Mouse (Mus musculus) lung, embryonic 14.5 days (tissue): Measurements from ENCODE around the gene Itpk1. TPM values are rescaled to one million over a fixed set of nuclear protein-coding genes. Genes with fewer than 3 reads are reported as not detected.

Source experiments
- ATAC-seq: fragments of 200-750 bp; cut with Nextera tagmentation; 2 replicates; pipeline ENCODE4 v1.8.0; 2017; ENCODE audit warnings: mild to moderate bottlenecking, moderate TSS enrichment, moderate library complexity; ENCODE audit not compliant: insufficient read depth
- DNase-seq: peaks from one replicate; pipeline ENCODE4 v3.0.0-alpha.2; 2015
- H3K27ac ChIP-seq: fragments of 300-500 bp; sonication (generic); 2 replicates; pipeline ENCODE4 v1.5.1; 2014; ENCODE audit warnings: low read depth, mild to moderate bottlenecking, moderate library complexity
- H3K27me3 ChIP-seq: fragments of 300-500 bp; sonication (generic); 2 replicates; pipeline ENCODE4 v1.6.1; 2014; ENCODE audit warnings: low read length, control low read depth; ENCODE audit not compliant: insufficient read depth
- H3K36me3 ChIP-seq: fragments of 300-500 bp; sonication (generic); 2 replicates; pipeline ENCODE4 v1.6.1; 2014; ENCODE audit warnings: control low read depth; ENCODE audit not compliant: insufficient read depth
- H3K4me1 ChIP-seq: fragments of 300-500 bp; sonication (generic); 2 replicates; pipeline ENCODE4 v1.6.1; 2014; ENCODE audit warnings: antibody characterized with exemption, control low read depth; ENCODE audit not compliant: insufficient read depth
- H3K4me2 ChIP-seq: fragments of 300-500 bp; sonication (generic); 2 replicates; pipeline ENCODE4 v1.6.1; 2014; ENCODE audit warnings: mild to moderate bottlenecking
- H3K4me3 ChIP-seq: fragments of 300-500 bp; sonication (generic); 2 replicates; pipeline ENCODE4 v1.5.1; 2014; ENCODE audit warnings: low read depth, low read length
- H3K9ac ChIP-seq: fragments of 300-500 bp; sonication (generic); 2 replicates; pipeline ENCODE4 v1.6.1; 2014
- H3K9me3 ChIP-seq: fragments of 300-500 bp; sonication (generic); 2 replicates; pipeline ENCODE4 v1.6.1; 2016; ENCODE audit warnings: low read depth, low read length, control low read depth
- CTCF ChIP-seq: IDR thresholded peaks from 2 replicates; pipeline ENCODE4 v1.5.1; 2016; ENCODE audit warnings: antibody characterized with exemption, low read depth
- WGBS: fragments of 180-500 bp; shearing (Covaris S2); extraction: QIAGEN DNeasy Blood & Tissue Kit; methylation state at CpG from one replicate; pipeline ENCODE4 v1.1.7; 2014; 5-methylcytosine and 5-hydroxymethylcytosine counted together
- polyA plus RNA-seq: library from polyadenylated mRNA; unstranded; fragments of >200 nt; fragmentation: Nextera tagmentation; extraction: Ambion mirVana; gene quantifications from 2 replicates; pipeline ENCODE4 v1.2.1, GENCODE M21; 2014

Itpk1 gene
- polyA plus RNA-seq, 1 experiment from 2014 or later: 8.4 TPM

DNA sequence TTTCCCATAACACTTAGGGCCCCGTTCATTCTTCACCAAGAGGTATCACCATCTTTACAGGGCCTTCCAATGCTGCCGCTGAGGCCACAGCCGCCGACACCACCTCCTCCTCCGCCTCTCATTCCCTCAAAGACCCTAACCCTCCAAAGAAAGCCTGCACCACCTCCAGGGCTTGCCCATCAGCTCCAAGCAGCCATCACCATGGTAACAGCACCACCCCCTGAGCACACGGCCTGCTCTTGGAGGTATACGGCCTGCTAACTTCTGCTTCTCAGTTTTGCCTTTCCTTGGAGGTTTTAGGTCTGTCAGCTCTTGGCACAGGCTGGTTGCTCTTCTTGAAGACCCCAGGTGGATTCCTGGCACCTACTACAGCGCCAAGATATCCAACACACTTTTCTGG is 33.9 kb downstream of the Itpk1 start:
- Histone ChIP-seq H3K36me3 (no peaks in the 10 kb centered on the region), H3K4me1 (no peaks in the 10 kb centered on the region), H3K27ac (no peak overlapping the region), H3K9ac (no peak overlapping the region), H3K27me3 (no peaks in the 10 kb centered on the region), H3K4me2 (no peak overlapping the region), H3K4me3 (no peak overlapping the region), H3K9me3 (no peaks in the 10 kb centered on the region)
- DNase-seq: no peak
- no peak for ATAC-seq
- 70% methylated on average over 8 of the region's 8 CpGs for WGBS
- TF ChIP-seq CTCF: no peak

DNA sequence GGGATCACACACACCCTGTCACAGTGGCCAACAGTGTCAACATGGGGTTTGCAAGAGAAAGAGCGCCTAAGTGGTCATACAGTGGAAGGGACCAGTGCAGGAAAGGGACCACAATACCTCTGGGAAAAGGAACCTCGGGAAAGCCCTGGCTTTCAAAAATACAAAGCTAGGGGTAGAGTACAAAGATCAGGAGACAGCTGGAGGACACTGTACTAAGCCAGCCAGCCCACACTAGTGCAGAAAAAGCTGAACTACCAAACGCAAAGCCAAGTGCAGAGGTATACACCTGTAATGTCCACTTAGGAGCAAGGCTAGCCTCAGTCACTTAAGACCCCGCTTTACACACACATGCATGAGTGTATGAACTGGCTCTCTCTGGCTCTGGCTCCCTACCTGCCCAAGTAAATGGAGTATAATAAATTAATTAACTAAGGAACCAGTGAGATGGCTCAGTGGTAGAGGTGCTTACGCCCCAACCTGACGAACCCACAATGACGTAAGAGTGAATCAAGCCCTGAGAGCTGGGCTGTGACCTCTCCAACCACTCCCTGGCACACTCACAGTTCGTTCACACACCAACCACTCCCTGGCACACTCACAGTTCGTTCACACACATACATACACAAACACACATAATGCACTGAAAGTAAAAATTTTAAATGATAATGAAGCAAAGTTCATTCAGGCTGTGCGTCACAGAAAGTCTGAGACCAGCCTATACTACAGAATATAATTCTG is 39.1 kb downstream of the Itpk1 start:
- no peak for ATAC-seq
- H3K36me3 ChIP-seq: no peaks in the 10 kb centered on the region
- no peaks in the 10 kb centered on the region for H3K9me3 ChIP-seq
- H3K4me2 ChIP-seq: no peak overlapping the region
- H3K27ac ChIP-seq: no peak overlapping the region
- H3K27me3 ChIP-seq: no peaks in the 10 kb centered on the region
- DNase-seq: no peak
- H3K4me1 ChIP-seq: no peaks in the 10 kb centered on the region
- WGBS: 78% methylated on average over 10 of the region's 10 CpGs
- no peak for TF ChIP-seq CTCF
- no peak overlapping the region for H3K4me3 ChIP-seq
- H3K9ac ChIP-seq: no peak overlapping the region

DNA sequence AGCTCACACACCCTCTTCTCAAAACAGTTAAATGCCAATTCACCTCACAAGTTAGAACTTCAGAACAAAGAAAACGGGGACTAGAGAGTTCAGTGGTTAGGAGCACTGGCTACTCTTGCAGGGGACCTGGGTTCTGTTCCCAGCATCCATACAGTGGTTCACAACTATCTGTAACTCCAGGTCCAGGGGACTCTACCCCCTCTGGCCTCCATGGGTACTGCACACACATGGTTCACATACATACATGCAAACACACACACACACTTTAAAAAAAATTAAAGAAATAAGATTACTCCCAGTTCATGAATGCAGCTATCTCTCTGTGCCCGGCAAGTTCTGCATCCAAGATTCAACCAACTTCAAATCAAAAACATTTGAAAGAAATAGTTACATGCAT is 40.7 kb downstream of the Itpk1 start:
- no peak for ATAC-seq
- DNase-seq: no peak
- no peaks in the 10 kb centered on the region for H3K9me3 ChIP-seq
- WGBS: 92% methylated on average over 2 of the region's 2 CpGs
- H3K36me3 ChIP-seq: no peaks in the 10 kb centered on the region
- no peaks in the 10 kb centered on the region for H3K27me3 ChIP-seq
- H3K9ac ChIP-seq: no peak overlapping the region
- no peak overlapping the region for H3K4me3 ChIP-seq
- TF ChIP-seq CTCF: no peak
- no peaks in the 10 kb centered on the region for H3K4me1 ChIP-seq
- no peak overlapping the region for H3K4me2 ChIP-seq
- H3K27ac ChIP-seq: no peak overlapping the region

GRCm38 (mm10) chr12:102663349-102664051 is 41.2 kb downstream of the Itpk1 start:
- no peaks in the 10 kb centered on the region for H3K9me3 ChIP-seq
- DNase-seq (no peak), ATAC-seq (no peak)
- no peak overlapping the region for H3K9ac ChIP-seq
- no peaks in the 10 kb centered on the region for H3K4me1 ChIP-seq
- TF ChIP-seq CTCF: no peak
- H3K4me3 ChIP-seq: no peak overlapping the region
- no peaks in the 10 kb centered on the region for H3K27me3 ChIP-seq
- H3K36me3 ChIP-seq: no peaks in the 10 kb centered on the region
- H3K27ac ChIP-seq: no peak overlapping the region
- 77% methylated on average over 11 of the region's 11 CpGs for WGBS
- no peak overlapping the region for H3K4me2 ChIP-seq

DNA sequence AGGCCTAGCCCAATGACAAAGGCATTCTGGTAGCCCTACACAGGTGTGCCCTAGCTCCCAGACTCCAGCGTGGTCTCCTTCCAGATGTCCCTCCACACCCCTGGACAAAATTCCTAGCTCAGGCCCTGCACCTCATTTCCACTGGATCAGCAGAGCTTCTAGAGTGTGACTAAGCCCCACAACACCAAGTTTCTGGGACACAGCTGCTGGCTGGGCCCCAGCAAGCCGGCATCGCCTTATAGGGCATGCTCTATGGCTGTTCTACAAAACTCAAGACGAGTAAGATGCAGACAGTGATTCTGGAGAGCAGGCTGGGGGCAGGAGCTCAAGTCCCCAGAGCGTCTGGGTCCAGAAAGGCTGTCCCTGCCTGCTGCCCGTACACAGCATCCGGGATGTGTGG is 43.0 kb downstream of the Itpk1 start:
- TF ChIP-seq CTCF: no peak
- Histone ChIP-seq H3K4me2 (no peak overlapping the region), H3K27ac (no peak overlapping the region), H3K27me3 (no peaks in the 10 kb centered on the region), H3K9me3 (no peaks in the 10 kb centered on the region), H3K36me3 (no peaks in the 10 kb centered on the region), H3K9ac (no peak overlapping the region), H3K4me3 (no peak overlapping the region), H3K4me1 (no peaks in the 10 kb centered on the region)
- 75% methylated on average over 7 of the region's 7 CpGs for WGBS
- DNase-seq: no peak
- no peak for ATAC-seq

- DNase-seq (no peak), ATAC-seq (no peak)
- no peaks in the 10 kb centered on the region for H3K36me3 ChIP-seq
- no peak overlapping the region for H3K4me2 ChIP-seq
- H3K9ac ChIP-seq: no peak overlapping the region
- no peaks in the 10 kb centered on the region for H3K4me1 ChIP-seq
- no peak overlapping the region for H3K27ac ChIP-seq
- no peak for TF ChIP-seq CTCF
- no peaks in the 10 kb centered on the region for H3K27me3 ChIP-seq
- 81% methylated on average over 8 of the region's 8 CpGs for WGBS
- no peak overlapping the region for H3K4me3 ChIP-seq
- H3K9me3 ChIP-seq: no peaks in the 10 kb centered on the region
Measured at GRCm38 (mm10) chr12:102660906-102661651, 43.7 kb downstream of the Itpk1 start.

GRCm38 (mm10) chr12:102653003-102653402 is 51.7 kb downstream of the Itpk1 start:
- 50% methylated on average over 6 of the region's 6 CpGs for WGBS
- Histone ChIP-seq H3K4me1 (no peaks in the 10 kb centered on the region), H3K9me3 (no peaks in the 10 kb centered on the region), H3K27ac (no peak overlapping the region), H3K27me3 (no peaks in the 10 kb centered on the region), H3K9ac (no peak overlapping the region), H3K4me3 (no peak overlapping the region), H3K36me3 (no peaks in the 10 kb centered on the region), H3K4me2 (no peak overlapping the region)
- no peak for TF ChIP-seq CTCF
- ATAC-seq (no peak), DNase-seq (no peak)
